Mouse (Mus musculus) MEL (cell line): Measurements from ENCODE around the gene Sppl3. TPM values are rescaled to one million over a fixed set of nuclear protein-coding genes. Genes with fewer than 3 reads are reported as not detected.
A peak's percentile ranks its signal among the peaks of the same experiment; 100 is the strongest.

Experiments
- DNase-seq: peaks from one replicate; pipeline ENCODE4 v3.0.0; 2011; ENCODE audit warnings: low read depth, low spot score
- H3K27ac ChIP-seq: 2 replicates; pipeline ENCODE4 v1.5.1; 2012; ENCODE audit warnings: low read depth, mild to moderate bottlenecking, control low read depth, low read length, moderate library complexity; ENCODE audit not compliant: control insufficient read depth
- H3K27me3 ChIP-seq, 2 experiments: fragments of 150-350 bp in 1 of 2; sonication (generic) in 1 of 2; 2 replicates each; pipeline ENCODE4 v1.6.1; 2012; ENCODE audit warnings: low read length in 2 of 2, mild to moderate bottlenecking in 2 of 2, improper control_type of control experiment in 1 of 2, moderate library complexity in 1 of 2; ENCODE audit not compliant: insufficient read depth in 2 of 2, control insufficient read depth in 1 of 2
- H3K36me3 ChIP-seq, 2 experiments: 2 replicates each; pipeline ENCODE4 v1.6.1; 2012 to 2014; ENCODE audit warnings: low read length in 2 of 2, improper control_type of control experiment in 1 of 2, inconsistent platforms in 1 of 2, mild to moderate bottlenecking in 1 of 2; ENCODE audit not compliant: insufficient read depth in 2 of 2, control insufficient read depth in 1 of 2
- H3K4me1 ChIP-seq, 2 experiments: fragments of 150-350 bp in 1 of 2; sonication (generic) in 1 of 2; 2 replicates each; pipeline ENCODE4 v1.6.1; 2012; ENCODE audit warnings: low read length in 2 of 2, improper control_type of control experiment in 1 of 2, mild to moderate bottlenecking in 1 of 2; ENCODE audit not compliant: insufficient read depth in 2 of 2, control insufficient read depth in 1 of 2
- H3K4me3 ChIP-seq, 2 experiments: fragments of 150-350 bp in 1 of 2; sonication (generic) in 1 of 2; 2 replicates each; pipeline ENCODE4 v1.5.1; 2012; ENCODE audit warnings: low read depth in 2 of 2, low read length in 2 of 2, mild to moderate bottlenecking in 2 of 2, moderate library complexity in 2 of 2, control low read depth in 1 of 2, improper control_type of control experiment in 1 of 2; ENCODE audit not compliant: control insufficient read depth in 1 of 2, insufficient read depth in 1 of 2
- H3K79me2 ChIP-seq: 2 replicates; pipeline ENCODE4 v1.6.1; 2012; ENCODE audit warnings: mild to moderate bottlenecking, low read length, moderate library complexity; ENCODE audit not compliant: control insufficient read depth, poor library complexity, insufficient read depth
- H3K9ac ChIP-seq: 2 replicates; pipeline ENCODE4 v1.6.1; 2012; ENCODE audit warnings: low read depth, mild to moderate bottlenecking, control low read depth, low read length, moderate library complexity; ENCODE audit not compliant: control insufficient read depth, poor library complexity, severe bottlenecking
- H3K9me3 ChIP-seq: fragments of 150-350 bp; sonication (generic); replicated peaks from 2 replicates; pipeline ENCODE4 v1.6.1; 2012; ENCODE audit warnings: mild to moderate bottlenecking, low read length, improper control_type of control experiment, moderate library complexity; ENCODE audit not compliant: insufficient read depth
- CTCF ChIP-seq, 3 experiments: IDR thresholded peaks in 2 of 3; conservative IDR thresholded peaks in 1 of 3; 2 replicates each; pipeline ENCODE4 v1.5.1; 2011 to 2012; ENCODE audit warnings: low read length in 3 of 3, low read depth in 2 of 3, mild to moderate bottlenecking in 2 of 3, improper control_type of control experiment in 1 of 3, inconsistent platforms in 1 of 3, mixed read lengths in 1 of 3, moderate library complexity in 1 of 3; ENCODE audit not compliant: control insufficient read depth in 1 of 3, insufficient read depth in 1 of 3, poor library complexity in 1 of 3, severe bottlenecking in 1 of 3
- ELF1 ChIP-seq: IDR thresholded peaks from 2 replicates; pipeline ENCODE4 v1.6.1; 2014; ENCODE audit warnings: low read depth, mild to moderate bottlenecking, inconsistent platforms, low read length, improper control_type of control experiment, moderate library complexity
- EP300 ChIP-seq, 2 experiments: IDR thresholded peaks; 2 replicates each; pipeline ENCODE4 v1.6.1; 2011; ENCODE audit warnings: improper control_type of control experiment in 2 of 2, low read length in 2 of 2, low read depth in 1 of 2, mild to moderate bottlenecking in 1 of 2
- ETS1 ChIP-seq: IDR thresholded peaks from 2 replicates; pipeline ENCODE4 v1.6.1; 2012; ENCODE audit warnings: low read depth, mild to moderate bottlenecking, inconsistent platforms, low read length, improper control_type of control experiment, moderate library complexity
- GABPA ChIP-seq: IDR thresholded peaks from 2 replicates; pipeline ENCODE4 v1.6.1; 2012; ENCODE audit warnings: low read depth, mild to moderate bottlenecking, inconsistent platforms, low read length, improper control_type of control experiment, moderate library complexity
- HCFC1 ChIP-seq: IDR thresholded peaks from 2 replicates; pipeline ENCODE4 v1.6.1; 2012; ENCODE audit warnings: low read depth, mild to moderate bottlenecking, inconsistent platforms, low read length, improper control_type of control experiment, moderate library complexity
- KAT2A ChIP-seq: conservative IDR thresholded peaks from 2 replicates; pipeline ENCODE4 v1.6.1; 2012; ENCODE audit warnings: low read depth, low read length, improper control_type of control experiment, inconsistent platforms
- MAX ChIP-seq: IDR thresholded peaks from 2 replicates; pipeline ENCODE4 v1.6.1; 2011; ENCODE audit warnings: low read length, improper control_type of control experiment
- MYC ChIP-seq: IDR thresholded peaks from 2 replicates; pipeline ENCODE4 v1.6.1; 2011; ENCODE audit warnings: low read depth, mild to moderate bottlenecking, low read length, improper control_type of control experiment, moderate library complexity
- POLR2AphosphoS5 ChIP-seq: IDR thresholded peaks from 2 replicates; pipeline ENCODE4 v1.6.1; 2012; ENCODE audit warnings: low read depth, borderline replicate concordance, mild to moderate bottlenecking, inconsistent platforms, low read length, moderate library complexity, mixed read lengths
- SIN3A ChIP-seq: IDR thresholded peaks from 2 replicates; pipeline ENCODE4 v1.6.1; 2012; ENCODE audit warnings: low read length, improper control_type of control experiment, inconsistent platforms
- SMC3 ChIP-seq: IDR thresholded peaks from 2 replicates; pipeline ENCODE4 v1.6.1; 2011; ENCODE audit warnings: low read depth, low read length, improper control_type of control experiment
- TAL1 ChIP-seq: IDR thresholded peaks from 2 replicates; pipeline ENCODE4 v1.6.1; 2012; ENCODE audit warnings: mild to moderate bottlenecking, inconsistent platforms, low read length, moderate library complexity, mixed read lengths
- TBP ChIP-seq: IDR thresholded peaks from 2 replicates; pipeline ENCODE4 v1.8.0; 2011; ENCODE audit warnings: low read depth, low read length, improper control_type of control experiment
- TCF12 ChIP-seq: IDR thresholded peaks from 2 replicates; pipeline ENCODE4 v1.6.1; 2014; ENCODE audit warnings: low read depth, mild to moderate bottlenecking, inconsistent platforms, low read length, improper control_type of control experiment, moderate library complexity
- UBTF ChIP-seq: IDR thresholded peaks from 2 replicates; pipeline ENCODE4 v1.6.1; 2012; ENCODE audit warnings: low read depth, mild to moderate bottlenecking, inconsistent platforms, low read length, improper control_type of control experiment, moderate library complexity, borderline replicate concordance; ENCODE audit not compliant: insufficient read depth
- USF1 ChIP-seq: IDR thresholded peaks from 2 replicates; pipeline ENCODE4 v1.6.1; 2014; ENCODE audit warnings: low read depth, mild to moderate bottlenecking, inconsistent platforms, low read length, improper control_type of control experiment, moderate library complexity
- USF2 ChIP-seq, 2 experiments: IDR thresholded peaks; 2 replicates each; pipeline ENCODE4 v1.6.1; 2011 to 2012; ENCODE audit warnings: improper control_type of control experiment in 2 of 2, low read length in 2 of 2, borderline replicate concordance in 1 of 2, inconsistent platforms in 1 of 2, low read depth in 1 of 2, mild to moderate bottlenecking in 1 of 2; ENCODE audit not compliant: insufficient read depth in 1 of 2
- ZKSCAN1 ChIP-seq: IDR thresholded peaks from 2 replicates; pipeline ENCODE4 v1.6.1; 2012; ENCODE audit warnings: low read depth, mild to moderate bottlenecking, inconsistent platforms, low read length, improper control_type of control experiment, moderate library complexity
- ZMIZ1 ChIP-seq: IDR thresholded peaks from 2 replicates; pipeline ENCODE4 v1.6.1; 2012; ENCODE audit warnings: low read depth, mild to moderate bottlenecking, inconsistent platforms, low read length, improper control_type of control experiment, moderate library complexity
- polyA plus RNA-seq, 2 experiments: library from polyadenylated mRNA; stranded (reverse) in 1 of 2; unstranded in 1 of 2; fragments of >175 nt in 1 of 2; fragments of >200 nt in 1 of 2; gene quantifications; 2 replicates each; pipeline versions ENCODE4 v1.2.1 to v1.2.4; 2012; ENCODE audit warnings: low replicate concordance in 2 of 2, low read depth in 1 of 2; ENCODE audit not compliant: insufficient read length in 2 of 2, insufficient read depth in 1 of 2, missing spikeins in 1 of 2
- total RNA-seq: library from RNA; depleted of rRNA; stranded (reverse); fragments of 300-350 nt; gene quantifications from 2 replicates; pipeline ENCODE4 v1.2.3, GENCODE M21; 2012

Sppl3 gene
- total and polyA plus RNA-seq, 3 experiments, result 25.8 to 50.9 TPM; not detected in 1

DNA sequence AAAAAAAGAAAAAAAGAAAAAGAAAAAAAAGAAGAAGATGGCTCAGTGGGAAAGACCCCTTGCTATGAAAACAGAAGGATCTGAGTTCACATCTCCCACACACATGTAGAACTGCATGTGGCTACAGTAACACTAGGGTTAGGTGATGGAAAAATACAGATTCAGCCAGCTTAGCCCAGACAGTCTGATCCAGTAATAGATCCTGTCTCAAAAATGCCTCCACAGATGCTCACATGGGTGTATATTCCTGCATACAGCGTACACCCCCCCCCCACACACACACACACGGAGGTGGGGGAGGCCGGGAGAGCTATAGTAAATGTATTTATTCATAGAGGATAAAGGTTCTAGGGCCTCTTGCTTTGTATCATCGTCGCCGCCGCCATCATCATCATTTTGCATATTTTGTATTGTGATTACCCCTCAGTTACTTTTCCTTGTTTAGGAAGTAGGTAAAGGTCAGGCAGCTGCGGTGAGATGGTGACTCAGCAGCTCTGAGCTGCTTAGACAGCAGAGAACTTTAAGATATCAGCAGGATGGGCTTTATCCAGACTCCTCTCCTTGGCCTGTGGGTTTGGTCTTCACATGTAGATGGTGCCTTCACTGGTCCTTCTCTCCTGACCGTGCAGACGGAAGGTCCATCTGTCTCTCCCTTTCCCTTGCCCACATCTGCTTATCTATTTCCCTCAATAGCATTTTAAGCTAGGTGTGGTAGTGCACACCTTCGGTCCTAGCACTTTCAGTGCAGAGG, 57.9 kb downstream of the Sppl3 start (continued):
- TF ChIP-seq MYC (no peak; the same call in 1 of the 2 replicates), SMC3 (no peak), ELF1 (no peak), CTCF (IDR thresholded peaks at IDR 0.05 in 2 of 3, conservative IDR thresholded peaks at IDR 0.05 in 1 of 3; ENCODE audit: control insufficient read depth in 1 of 3, insufficient read depth in 1 of 3, low read depth in 2 of 3, low read length in 3 of 3, poor library complexity in 1 of 3, severe bottlenecking in 1 of 3) (no peak), UBTF (no peak), ZMIZ1 (no peak), HCFC1 (no peak; the same call in 1 of the 2 replicates), USF1 (no peak), KAT2A (no peak), TAL1 (peak; percentile 84), TCF12 (peak; percentile 60), POLR2AphosphoS5 (no peak)

DNA sequence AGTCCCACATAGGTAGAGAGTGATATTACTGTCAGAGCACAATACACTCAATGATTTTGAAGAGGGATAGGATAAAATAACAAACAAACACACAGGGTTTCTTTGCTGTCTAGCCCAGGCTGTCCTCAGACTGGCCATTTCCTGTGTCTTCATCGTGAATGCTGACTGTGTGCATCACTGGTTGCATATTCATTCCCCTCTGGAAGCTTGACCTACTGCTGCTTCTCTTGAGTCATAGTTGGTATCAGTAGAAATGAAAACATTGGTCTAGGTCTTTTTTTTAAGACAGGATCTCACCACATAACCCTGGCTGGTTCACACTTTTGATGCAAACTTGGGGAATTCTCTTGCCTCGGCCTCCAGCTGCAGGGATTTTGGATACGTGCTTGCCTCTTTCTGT, 58.7 kb downstream of the Sppl3 start:
- Histone ChIP-seq H3K27me3 (no peaks in the 10 kb centered on the region), H3K9me3 (no peaks in the 10 kb centered on the region), H3K79me2 (peaks cover 26% of the 10 kb centered on the region), H3K4me1 (peaks cover 29 to 64% of the 10 kb centered on the region in 2 experiments)
- TF ChIP-seq EP300 (IDR thresholded peaks at IDR 0.05; ENCODE audit: low read depth in 1 of 2, low read length in 2 of 2), result peak in 1 of 2 experiments; percentile 30; a peak in 1 of 4 replicates
- TF ChIP-seq GABPA, result no peak
- 0 out of 2 replicates have a peak, but pooled peaks have one; percentile 29 for TF ChIP-seq ZKSCAN1
- no peak for TF ChIP-seq MYC
- no peak for TF ChIP-seq USF2 (IDR thresholded peaks at IDR 0.05; ENCODE audit: borderline replicate concordance in 1 of 2, insufficient read depth in 1 of 2, low read depth in 1 of 2, low read length in 2 of 2)
- TF ChIP-seq, all 39 proteins: peak for 2
- Histone ChIP-seq H3K9ac (no peak overlapping the region), H3K36me3 (peaks cover 0 to 64% of the 10 kb centered on the region in 2 experiments; a peak in 2 of 4 replicates), H3K27ac (peak overlapping the region; percentile 81), H3K4me3 (no peak overlapping the region)
- no peak for DNase-seq

GRCm38 (mm10) chr5:115070457-115070856, 59.5 kb downstream of the Sppl3 start:
- Histone ChIP-seq H3K4me3 (no peak overlapping the region), H3K9me3 (no peaks in the 10 kb centered on the region), H3K4me1 (peaks cover 29 to 72% of the 10 kb centered on the region in 2 experiments), H3K9ac (no peak overlapping the region), H3K79me2 (peaks cover 24% of the 10 kb centered on the region), H3K36me3 (peaks cover 0 to 72% of the 10 kb centered on the region in 2 experiments; a peak in 3 of 4 replicates), H3K27ac (peak overlapping the region; percentile 81)
- DNase-seq, result peak; percentile 52
- 0 out of 2 replicates have a peak, but pooled peaks have one; percentile 18 for TF ChIP-seq MAX
- TF ChIP-seq ETS1, result no peak
- TF ChIP-seq KAT2A, result no peak
- 0 out of 2 replicates have a peak, but pooled peaks have one; percentile 15 for TF ChIP-seq SIN3A
- no peak for TF ChIP-seq MYC
- TF ChIP-seq TBP, result 0 out of 2 replicates have a peak, but pooled peaks have one; percentile 25
- no peak for TF ChIP-seq HCFC1
- TF ChIP-seq, all 39 proteins: peak for 3
- no peaks in the 10 kb centered on the region for H3K27me3 ChIP-seq
